Mouse (Mus musculus): ENCODE measurements at regions not wholly inside any gene's neighbourhood (a gene's known extent, or its start where the extent isn't known, plus 50 kb on each side); places are given as distances from the start of the nearest gene placed in this dataset.

DNA sequence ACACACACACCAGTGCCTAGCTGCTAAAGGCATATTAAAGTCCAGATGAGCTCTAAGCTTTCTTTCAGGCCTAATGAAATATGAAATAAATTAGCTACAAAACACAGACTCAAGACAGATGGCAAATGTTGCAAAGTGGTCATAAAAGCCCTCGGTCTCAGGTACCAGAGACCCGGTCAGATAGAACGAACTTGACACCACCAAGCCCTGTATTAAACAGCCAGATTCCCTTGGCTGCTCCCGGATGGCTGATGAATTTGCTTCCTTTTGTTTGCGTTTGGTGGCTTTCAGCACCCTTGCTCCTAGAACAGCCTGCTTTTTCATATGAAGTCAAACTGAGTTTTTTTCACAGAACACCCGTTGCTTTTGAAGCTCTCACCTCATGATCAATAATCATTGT lies 51.5 kb upstream of the Daam1 start:
- Histone ChIP-seq H3K9ac (ENCODE audit: low read length) (no peak overlapping the region), H3K4me2 (ENCODE audit: low read depth, low read length) (no peak overlapping the region), H3K36me3 (ENCODE audit: control insufficient read depth, insufficient read depth, low read length) (no peaks in the 10 kb centered on the region), H3K27me3 (ENCODE audit: control insufficient read depth, insufficient read depth, low read depth, low read length) (no peaks in the 10 kb centered on the region), H3K9me3 (ENCODE audit: control insufficient read depth, low read length) (no peaks in the 10 kb centered on the region), H3K27ac (ENCODE audit: low read length) (no peak overlapping the region), H3K4me3 (ENCODE audit: low read length) (no peak overlapping the region), H3K4me1 (replicated peaks; ENCODE audit: control insufficient read depth, insufficient read depth, low read length) (peaks cover 4% of the 10 kb centered on the region)
- WGBS: 29% methylated on average over 6 of the region's 6 CpGs
- ATAC-seq (ENCODE audit: low read depth): no peak

All from lung, embryonic 16.5 days (tissue).